Mouse (Mus musculus): Measurements from ENCODE around the gene Tacc2.

GRCm38 (mm10) chr7:130646762-130647139 lies 69.5 kb downstream of the Tacc2 start:
- no peak for TF ChIP-seq CTCF (IDR thresholded peaks at IDR 0.05; ENCODE audit: insufficient read depth, low read depth, low read length)
- TF ChIP-seq POLR2A (IDR thresholded peaks at IDR 0.05; ENCODE audit: insufficient read depth, low read depth, low read length), result no peak
